Mouse (Mus musculus): Measurements from ENCODE around the gene Trip11. TPM values are rescaled to one million over a fixed set of nuclear protein-coding genes. Genes with fewer than 3 reads are reported as not detected.

The Trip11 gene
- total and polyA plus RNA-seq, 3 experiments: 5.1 to 12.8 (median 10.4) TPM

DNA sequence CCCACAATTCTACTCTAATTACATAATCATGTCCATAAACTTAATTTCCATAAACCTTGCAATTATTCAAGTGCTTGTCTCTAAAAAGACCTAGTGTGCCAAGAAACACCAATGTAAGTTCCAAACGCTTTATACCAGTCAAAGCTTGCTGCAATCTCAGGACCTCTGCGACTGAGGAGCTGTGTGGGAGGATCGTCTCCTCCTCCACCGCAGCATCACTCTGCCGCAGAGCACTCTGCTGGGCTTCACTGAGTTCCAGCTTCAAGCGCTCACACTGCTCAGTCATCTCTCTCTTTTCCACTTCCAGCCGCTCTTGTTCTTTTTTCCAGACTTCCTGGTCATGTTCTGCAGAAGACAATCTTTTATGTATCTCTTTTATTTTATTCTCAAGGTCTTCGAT lies 19.8 kb downstream of the Trip11 start:
- no peak for TF ChIP-seq EP300 (IDR thresholded peaks at IDR 0.05; ENCODE audit: low read length)
- TF ChIP-seq MAFK (IDR thresholded peaks at IDR 0.05; ENCODE audit: insufficient replicate concordance, low read length): no peak
- no peak for TF ChIP-seq MYC (IDR thresholded peaks at IDR 0.05; ENCODE audit: low read depth, low read length)
- TF ChIP-seq TCF12 (IDR thresholded peaks at IDR 0.05; ENCODE audit: low read depth, low read length): no peak
- TF ChIP-seq HCFC1 (IDR thresholded peaks at IDR 0.05; ENCODE audit: low read depth, low read length): no peak
- TF ChIP-seq NELFE (IDR thresholded peaks at IDR 0.05; ENCODE audit: low read depth, low read length): no peak
- no peak for TF ChIP-seq ZC3H11A (IDR thresholded peaks at IDR 0.05; ENCODE audit: low read depth, low read length)
- TF ChIP-seq POLR2AphosphoS2 (IDR thresholded peaks at IDR 0.05; ENCODE audit: low read depth, low read length): no peak
- TF ChIP-seq SMC3 (IDR thresholded peaks at IDR 0.05; ENCODE audit: low read depth, low read length): no peak
- no peak for TF ChIP-seq ZNF384 (IDR thresholded peaks at IDR 0.05; ENCODE audit: low read depth, low read length)
- no peak for TF ChIP-seq CHD1 (IDR thresholded peaks at IDR 0.05; ENCODE audit: low read depth, low read length)
- no peak for TF ChIP-seq MAX (IDR thresholded peaks at IDR 0.05; ENCODE audit: low read length)
- TF ChIP-seq TBP (conservative IDR thresholded peaks at IDR 0.05; ENCODE audit: low read depth, low read length): no peak
- no peak for TF ChIP-seq MEF2A (IDR thresholded peaks at IDR 0.05; ENCODE audit: borderline replicate concordance, low read depth, low read length)
- no peak for TF ChIP-seq SIN3A (IDR thresholded peaks at IDR 0.05; ENCODE audit: low read length)
- no peak for TF ChIP-seq IRF4 (IDR thresholded peaks at IDR 0.05; ENCODE audit: low read depth, low read length)
- TF ChIP-seq CHD2 (IDR thresholded peaks at IDR 0.05; ENCODE audit: low read length): no peak
- TF ChIP-seq POLR2A (IDR thresholded peaks at IDR 0.05; ENCODE audit: low read depth, low read length): no peak
- no peak for TF ChIP-seq ETS1 (conservative IDR thresholded peaks at IDR 0.05; ENCODE audit: low read depth, low read length)
- TF ChIP-seq JUN (IDR thresholded peaks at IDR 0.05; ENCODE audit: insufficient read depth, low read depth, low read length): no peak
- no peak overlapping the region for H3K9ac ChIP-seq (ENCODE audit: insufficient read depth, low read depth)
- no peak overlapping the region for H3K4me2 ChIP-seq (ENCODE audit: insufficient read depth, low read depth, poor library complexity, severe bottlenecking)
- H3K9me3 ChIP-seq (replicated peaks; ENCODE audit: low read length): no peaks in the 10 kb centered on the region
- H3K4me3 ChIP-seq (replicated peaks in 1 of 3; ENCODE audit: low read depth in 2 of 3, low read length in 2 of 3, poor library complexity in 1 of 3): no peak overlapping the region
- peaks cover 2 to 3% of the 10 kb centered on the region in 2 experiments; a peak in 2 of 4 replicates for H3K4me1 ChIP-seq (ENCODE audit: control insufficient read depth in 1 of 2, insufficient read depth in 2 of 2)
- dilution Hi-C loops (cut with MboI; ENCODE audit: extremely low pct_ligation_motif_present, extremely low pct_unique_long_range_greater_than_20kb, low sequenced_read_pairs) (no loop called here), in situ Hi-C loops (cut with MboI; ENCODE audit: low pct_ligation_motif_present, low pct_unique_long_range_greater_than_20kb, low sequenced_read_pairs) (no loop called here)
- H3K27ac ChIP-seq (ENCODE audit: insufficient read depth, low read depth): no peak overlapping the region
- H3K27me3 ChIP-seq (replicated peaks): no peaks in the 10 kb centered on the region
- H3K79me2 ChIP-seq (replicated peaks; ENCODE audit: control insufficient read depth, extremely low read depth, insufficient read depth, poor library complexity, severe bottlenecking): no peaks in the 10 kb centered on the region
- peaks cover 39 to 61% of the 10 kb centered on the region in 2 experiments for H3K36me3 ChIP-seq (replicated peaks in 1 of 2; ENCODE audit: control insufficient read depth in 1 of 2, insufficient read depth in 1 of 2, low read length in 1 of 2)
- no peak for DNase-seq (ENCODE audit: extremely low read depth)

DNA sequence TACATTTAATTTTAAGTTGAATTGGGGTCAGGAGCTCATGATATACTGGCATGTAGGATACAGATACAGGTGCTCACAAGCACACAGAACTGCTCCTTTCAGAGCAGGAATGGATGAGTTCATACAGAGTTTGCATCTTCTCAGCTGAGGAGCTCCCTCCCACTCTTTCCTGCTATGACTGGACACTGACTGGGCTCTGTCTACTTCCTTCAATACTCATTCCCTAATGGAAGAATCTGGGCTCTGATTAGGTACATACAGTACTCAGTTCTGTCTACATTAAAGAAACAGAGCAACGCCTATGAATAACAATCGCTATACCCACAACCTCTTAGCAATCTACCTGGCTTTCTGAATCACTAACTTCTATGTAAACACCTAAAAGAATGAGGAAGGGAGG lies 20.2 kb downstream of the Trip11 start:
- Histone ChIP-seq H3K9ac (ENCODE audit: insufficient read depth, low read depth) (no peak overlapping the region), H3K4me2 (ENCODE audit: insufficient read depth, low read depth, poor library complexity, severe bottlenecking) (no peak overlapping the region), H3K36me3 (replicated peaks in 1 of 2; ENCODE audit: control insufficient read depth in 1 of 2, insufficient read depth in 1 of 2, low read length in 1 of 2) (peaks cover 40 to 64% of the 10 kb centered on the region in 2 experiments), H3K4me3 (replicated peaks in 1 of 3; ENCODE audit: low read depth in 2 of 3, low read length in 2 of 3, poor library complexity in 1 of 3) (no peak overlapping the region), H3K79me2 (replicated peaks; ENCODE audit: control insufficient read depth, extremely low read depth, insufficient read depth, poor library complexity, severe bottlenecking) (no peaks in the 10 kb centered on the region), H3K27me3 (replicated peaks) (no peaks in the 10 kb centered on the region), H3K9me3 (replicated peaks; ENCODE audit: low read length) (no peaks in the 10 kb centered on the region), H3K4me1 (ENCODE audit: control insufficient read depth in 1 of 2, insufficient read depth in 2 of 2) (peaks cover 2 to 3% of the 10 kb centered on the region in 2 experiments; a peak in 2 of 4 replicates), H3K27ac (ENCODE audit: insufficient read depth, low read depth) (no peak overlapping the region)
- TF ChIP-seq JUN (IDR thresholded peaks at IDR 0.05; ENCODE audit: insufficient read depth, low read depth, low read length) (no peak), ZC3H11A (IDR thresholded peaks at IDR 0.05; ENCODE audit: low read depth, low read length) (no peak), E2F4 (IDR thresholded peaks at IDR 0.05; ENCODE audit: insufficient replicate concordance, low read depth, low read length) (no peak), MXI1 (IDR thresholded peaks at IDR 0.05; ENCODE audit: low read depth, low read length) (no peak), MYC (IDR thresholded peaks at IDR 0.05; ENCODE audit: low read depth, low read length) (no peak), MAFK (IDR thresholded peaks at IDR 0.05; ENCODE audit: insufficient replicate concordance, low read length) (no peak), CHD1 (IDR thresholded peaks at IDR 0.05; ENCODE audit: low read depth, low read length) (no peak), IRF4 (IDR thresholded peaks at IDR 0.05; ENCODE audit: low read depth, low read length) (no peak), MEF2A (IDR thresholded peaks at IDR 0.05; ENCODE audit: borderline replicate concordance, low read depth, low read length) (no peak), USF1 (IDR thresholded peaks at IDR 0.05; ENCODE audit: low read depth, low read length) (no peak), ELF1 (IDR thresholded peaks at IDR 0.05; ENCODE audit: low read depth, low read length) (no peak), RAD21 (IDR thresholded peaks at IDR 0.05; ENCODE audit: low read depth, low read length) (no peak), JUND (conservative IDR thresholded peaks at IDR 0.05; ENCODE audit: low read depth, low read length) (no peak), HCFC1 (IDR thresholded peaks at IDR 0.05; ENCODE audit: low read depth, low read length) (no peak), TCF12 (IDR thresholded peaks at IDR 0.05; ENCODE audit: low read depth, low read length) (no peak), TBP (conservative IDR thresholded peaks at IDR 0.05; ENCODE audit: low read depth, low read length) (no peak), ZMIZ1 (IDR thresholded peaks at IDR 0.05; ENCODE audit: low read depth, low read length) (no peak), NELFE (IDR thresholded peaks at IDR 0.05; ENCODE audit: low read depth, low read length) (no peak), ETS1 (conservative IDR thresholded peaks at IDR 0.05; ENCODE audit: low read depth, low read length) (no peak)
- in situ Hi-C loops (cut with MboI; ENCODE audit: low pct_ligation_motif_present, low pct_unique_long_range_greater_than_20kb, low sequenced_read_pairs) (no loop called here), dilution Hi-C loops (cut with MboI; ENCODE audit: extremely low pct_ligation_motif_present, extremely low pct_unique_long_range_greater_than_20kb, low sequenced_read_pairs) (no loop called here)
- DNase-seq (ENCODE audit: extremely low read depth): peak; percentile 10
